Comparison of ENCODE assay signal across 8 mouse cellular contexts in genomic region chr10:39731736-39732265, GRCm38 (mm10). TPM values are rescaled to one million over a fixed set of nuclear protein-coding genes. Genes with fewer than 3 reads are reported as not detected.
DNase-seq lines count a peak whose midpoint lies in the region; ATAC-seq and TF ChIP-seq lines count a peak whose summit lies in the region.

Gene Rev3l, plus strand, starts transcription at chr10:39732118.

- peak within 1 kb of the TSS; percentile 99 for H3K9ac ChIP-seq in CH12.LX (ENCODE audit: insufficient read depth, low read depth)
- peak within 1 kb of the TSS; percentile 91 for H3K9ac ChIP-seq in forebrain, embryonic 11.5 days (ENCODE audit: low read length)
- H3K9ac ChIP-seq in heart, embryonic 15.5 days = peak within 1 kb of the TSS; percentile 84
- peak within 1 kb of the TSS; percentile 96 for H3K9ac ChIP-seq in liver, embryonic 13.5 days
- peak within 1 kb of the TSS; percentile 93 for H3K9ac ChIP-seq in stomach, embryonic 14.5 days (replicated peaks; ENCODE audit: low read depth, low read length)

- peak within 1 kb of the TSS; percentile 32 for H3K4me2 ChIP-seq in CH12.LX (ENCODE audit: insufficient read depth, low read depth, poor library complexity, severe bottlenecking)
- peak within 1 kb of the TSS; percentile 69 for H3K4me2 ChIP-seq in forebrain, embryonic 11.5 days (ENCODE audit: low read depth, low read length, severe bottlenecking)
- H3K4me2 ChIP-seq in heart, embryonic 15.5 days = peak within 1 kb of the TSS; percentile 66
- H3K4me2 ChIP-seq in liver, embryonic 13.5 days = peak within 1 kb of the TSS; percentile 96
- peak within 1 kb of the TSS; percentile 51 for H3K4me2 ChIP-seq in stomach, embryonic 14.5 days (replicated peaks; ENCODE audit: low read depth, low read length)

- ATAC-seq in forebrain, embryonic 11.5 days (replicated peaks; ENCODE audit: low FRiP score) = peak; percentile 86
- peak; percentile 86 for ATAC-seq in heart, embryonic 15.5 days (replicated peaks; ENCODE audit: insufficient number of reproducible peaks, insufficient read depth, low FRiP score, low read depth)
- peak; percentile 71 for ATAC-seq in liver, embryonic 13.5 days (ENCODE audit: low read depth)
- peak; percentile 81 for ATAC-seq in stomach, embryonic 14.5 days (ENCODE audit: insufficient number of reproducible peaks, insufficient read depth, low FRiP score, low read depth)

- no peak for TF ChIP-seq CTCF in CH12.LX (conservative IDR thresholded peaks at IDR 0.05 in 1 of 2, IDR thresholded peaks at IDR 0.05 in 1 of 2; ENCODE audit: low read depth in 2 of 2, low read length in 2 of 2)

- TF ChIP-seq POLR2A in CH12.LX (IDR thresholded peaks at IDR 0.05; ENCODE audit: low read depth, low read length) = peak; percentile 57

- peaks cover 0 to 2% of the 10 kb centered on the region in 2 experiments for H3K36me3 ChIP-seq in CH12.LX (replicated peaks in 1 of 2; ENCODE audit: control insufficient read depth in 1 of 2, insufficient read depth in 1 of 2, low read length in 1 of 2)
- no peaks in the 10 kb centered on the region for H3K36me3 ChIP-seq in forebrain, embryonic 11.5 days (ENCODE audit: control insufficient read depth, insufficient read depth, low read length)
- no peaks in the 10 kb centered on the region for H3K36me3 ChIP-seq in heart, embryonic 15.5 days
- H3K36me3 ChIP-seq in liver, embryonic 13.5 days = no peaks in the 10 kb centered on the region
- no peaks in the 10 kb centered on the region for H3K36me3 ChIP-seq in stomach, embryonic 14.5 days (ENCODE audit: control insufficient read depth, insufficient read depth, low read length)

- H3K4me3 ChIP-seq in CH12.LX (replicated peaks in 1 of 3; ENCODE audit: low read depth in 2 of 3, low read length in 2 of 3, poor library complexity in 1 of 3) = peak within 1 kb of the TSS; percentile 82 to 87 (median 82)
- peak within 1 kb of the TSS; percentile 85 for H3K4me3 ChIP-seq in forebrain, embryonic 11.5 days (ENCODE audit: low read depth, low read length)
- peak within 1 kb of the TSS; percentile 79 for H3K4me3 ChIP-seq in heart, embryonic 15.5 days
- peak within 1 kb of the TSS; percentile 93 for H3K4me3 ChIP-seq in liver, embryonic 13.5 days (replicated peaks)
- H3K4me3 ChIP-seq in stomach, embryonic 14.5 days (ENCODE audit: low read depth, low read length) = peak within 1 kb of the TSS; percentile 89

- peak within 1 kb of the TSS; percentile 78 for H3K27ac ChIP-seq in CH12.LX (ENCODE audit: insufficient read depth, low read depth)
- H3K27ac ChIP-seq in forebrain, embryonic 11.5 days (ENCODE audit: low read depth, low read length) = peak within 1 kb of the TSS; percentile 99
- peak within 1 kb of the TSS; percentile 100 for H3K27ac ChIP-seq in heart, embryonic 15.5 days
- H3K27ac ChIP-seq in liver, embryonic 13.5 days = peak within 1 kb of the TSS; percentile 96
- H3K27ac ChIP-seq in stomach, embryonic 14.5 days (ENCODE audit: low read length) = peak within 1 kb of the TSS; percentile 99

- under 1% methylated on average over 40 of the region's 64 CpGs for WGBS in forebrain, embryonic 11.5 days
- WGBS in heart, embryonic 15.5 days = 0% methylated on average over 49 of the region's 64 CpGs
- under 1% methylated on average over 50 of the region's 64 CpGs for WGBS in liver, embryonic 13.5 days (ENCODE audit: insufficient replicate concordance)
- WGBS in stomach, embryonic 14.5 days = 1% methylated on average over 55 of the region's 64 CpGs

- peak; percentile 84 for DNase-seq in CH12.LX (ENCODE audit: extremely low read depth)
- peak; percentile 81 for DNase-seq in c-Kit-negative CD71-positive TER-119-positive erythroid progenitor cells, embryonic 14.5 days (ENCODE audit: low read depth, low spot score)
- DNase-seq in forebrain, embryonic 11.5 days (ENCODE audit: low spot score) = peak; percentile 98
- DNase-seq in kidney, postnatal 25 days = peak; percentile 93 to 95
- DNase-seq in liver, embryonic 13.5 days = peak; percentile 76
- peak; percentile 82 to 91 for DNase-seq in natural killer cell, adult 2 months (ENCODE audit: low spot score in 2 of 2)

- dilution Hi-C loops in CH12.LX (cut with MboI; ENCODE audit: extremely low pct_ligation_motif_present, extremely low pct_unique_long_range_greater_than_20kb, low sequenced_read_pairs) = no loop called here

- H3K9me3 ChIP-seq in CH12.LX (replicated peaks; ENCODE audit: low read length) = peaks cover 5% of the 10 kb centered on the region
- H3K9me3 ChIP-seq in forebrain, embryonic 11.5 days (ENCODE audit: control insufficient read depth, low read length) = no peaks in the 10 kb centered on the region
- no peaks in the 10 kb centered on the region for H3K9me3 ChIP-seq in heart, embryonic 15.5 days (replicated peaks)
- no peaks in the 10 kb centered on the region for H3K9me3 ChIP-seq in liver, embryonic 13.5 days (replicated peaks)
- no peaks in the 10 kb centered on the region for H3K9me3 ChIP-seq in stomach, embryonic 14.5 days (ENCODE audit: control insufficient read depth, low read depth, low read length)

- no peak for TF ChIP-seq EP300 in CH12.LX (IDR thresholded peaks at IDR 0.05; ENCODE audit: low read length)

- no peak for TF ChIP-seq RAD21 in CH12.LX (IDR thresholded peaks at IDR 0.05; ENCODE audit: low read depth, low read length)

- H3K79me2 ChIP-seq in CH12.LX (replicated peaks; ENCODE audit: control insufficient read depth, extremely low read depth, insufficient read depth, poor library complexity, severe bottlenecking) = peaks cover 19% of the 10 kb centered on the region

- in situ Hi-C loops in CH12.LX (cut with MboI; ENCODE audit: low pct_ligation_motif_present, low pct_unique_long_range_greater_than_20kb, low sequenced_read_pairs) = no loop called here

- peaks cover 2 to 18% of the 10 kb centered on the region in 2 experiments; a peak in 3 of 4 replicates for H3K4me1 ChIP-seq in CH12.LX (ENCODE audit: control insufficient read depth in 1 of 2, insufficient read depth in 2 of 2)
- no peaks in the 10 kb centered on the region for H3K4me1 ChIP-seq in forebrain, embryonic 11.5 days (replicated peaks; ENCODE audit: control insufficient read depth, insufficient read depth, low read length)
- peaks cover 9% of the 10 kb centered on the region; the same call in 1 of the 2 replicates for H3K4me1 ChIP-seq in heart, embryonic 15.5 days (replicated peaks)
- H3K4me1 ChIP-seq in liver, embryonic 13.5 days (replicated peaks) = peaks cover 28% of the 10 kb centered on the region
- 0 out of 2 replicates have a peak, but pooled peaks cover 3% of the 10 kb centered on the region for H3K4me1 ChIP-seq in stomach, embryonic 14.5 days (ENCODE audit: control insufficient read depth, insufficient read depth, low read length)

- H3K27me3 ChIP-seq in CH12.LX (replicated peaks) = no peaks in the 10 kb centered on the region
- H3K27me3 ChIP-seq in forebrain, embryonic 11.5 days (ENCODE audit: control insufficient read depth, insufficient read depth, low read length) = no peaks in the 10 kb centered on the region
- H3K27me3 ChIP-seq in heart, embryonic 15.5 days = no peaks in the 10 kb centered on the region
- no peaks in the 10 kb centered on the region for H3K27me3 ChIP-seq in liver, embryonic 13.5 days
- H3K27me3 ChIP-seq in stomach, embryonic 14.5 days (ENCODE audit: control insufficient read depth, insufficient read depth, low read length) = no peaks in the 10 kb centered on the region

TF ChIP-seq in CH12.LX, 34 proteins besides CTCF, POLR2A, EP300 and RAD21:
- TF ChIP-seq MAX (IDR thresholded peaks at IDR 0.05; ENCODE audit: low read length) = no peak
- no peak for TF ChIP-seq MAFK (IDR thresholded peaks at IDR 0.05; ENCODE audit: insufficient replicate concordance, low read length)
- TF ChIP-seq ZMIZ1 (IDR thresholded peaks at IDR 0.05; ENCODE audit: low read depth, low read length) = no peak
- TF ChIP-seq PAX5 (IDR thresholded peaks at IDR 0.05; ENCODE audit: low read length) = no peak
- TF ChIP-seq IRF4 (IDR thresholded peaks at IDR 0.05; ENCODE audit: low read depth, low read length) = peak; percentile 24; the same call in 1 of the 2 replicates
- peak; percentile 78 for TF ChIP-seq HCFC1 (IDR thresholded peaks at IDR 0.05; ENCODE audit: low read depth, low read length)
- no peak for TF ChIP-seq MYC (IDR thresholded peaks at IDR 0.05; ENCODE audit: low read depth, low read length)
- TF ChIP-seq SIN3A (IDR thresholded peaks at IDR 0.05; ENCODE audit: low read length) = no peak
- peak; percentile 74 for TF ChIP-seq MAZ (IDR thresholded peaks at IDR 0.05; ENCODE audit: low read depth, low read length)
- TF ChIP-seq RCOR1 (conservative IDR thresholded peaks at IDR 0.05; ENCODE audit: low read depth, low read length) = no peak
- no peak for TF ChIP-seq TBP (conservative IDR thresholded peaks at IDR 0.05; ENCODE audit: low read depth, low read length)
- TF ChIP-seq TCF12 (IDR thresholded peaks at IDR 0.05; ENCODE audit: low read depth, low read length) = peak; percentile 30; the same call in 1 of the 2 replicates
- TF ChIP-seq ELF1 (IDR thresholded peaks at IDR 0.05; ENCODE audit: low read depth, low read length) = peak; percentile 54; the same call in 1 of the 2 replicates

RNA-seq across cellular contexts. Expression of gene Rev3l, which starts in this region (rescaled TPM):
- total RNA-seq in CH12.LX (2012; rRNA removed) = 10.5 and 11.0 TPM in 2 replicates
- total RNA-seq in CH12.LX (2014; rRNA removed) = 18.0 and 19.9 TPM in 2 replicates
- polyA plus RNA-seq in CH12.LX (2012; ENCODE audit: insufficient read length, low read depth) = 13.4 and 13.9 TPM in 2 replicates
- polyA plus RNA-seq in forebrain, embryonic 11.5 days (2014; fragmentation: Nextera tagmentation; extraction: Ambion mirVana) = 16.0 and 20.3 TPM in 2 replicates
- polyA plus RNA-seq in heart, embryonic 15.5 days (2015; fragmentation: Nextera tagmentation; extraction: Ambion mirVana) = 7.6 and 9.5 TPM in 2 replicates
- 3.1 TPM in 2 replicates for polyA plus RNA-seq in liver, embryonic 13.5 days (2015; fragmentation: Nextera tagmentation; extraction: Ambion mirVana)
- 43.7 and 45.0 TPM in 2 replicates for polyA plus RNA-seq in stomach, embryonic 14.5 days (2014; fragmentation: Nextera tagmentation; extraction: Ambion mirVana)

Comparison
In these comparisons a context has a peak if more than half of its experiments do, and no peak if none do; other contexts are left out.
1. Peak in every context shown above with its lines: DNase-seq, ATAC-seq, H3K4me3 ChIP-seq and H3K27ac ChIP-seq.
2. H3K4me2 ChIP-seq: peak in every context shown above with its lines; median percentile 96 in liver, embryonic 13.5 days; 69 in forebrain, embryonic 11.5 days; 66 in heart, embryonic 15.5 days; 51 in stomach, embryonic 14.5 days; 32 in CH12.LX.